Mouse (Mus musculus) bone marrow, adult 2 months (tissue): ENCODE data around the gene Amz2. TPM values are rescaled to one million over a fixed set of nuclear protein-coding genes. Genes with fewer than 3 reads are reported as not detected.

Source experiments
- H3K27ac ChIP-seq: fragments of 200-500 bp; 2 replicates; pipeline ENCODE4 v1.5.1; 2012; ENCODE audit warnings: low read depth, mild to moderate bottlenecking, control low read depth, inconsistent platforms, low read length; ENCODE audit not compliant: control insufficient read depth, poor library complexity, insufficient read depth
- H3K4me1 ChIP-seq: fragments of 200-500 bp; 2 replicates; pipeline ENCODE4 v1.6.1; 2011; ENCODE audit warnings: low read length; ENCODE audit not compliant: control insufficient read depth, insufficient read depth
- H3K4me3 ChIP-seq: fragments of 200-500 bp; replicated peaks from 2 replicates; pipeline ENCODE3; 2011; ENCODE audit warnings: mild to moderate bottlenecking, low read depth, low read length, control low read depth; ENCODE audit not compliant: control insufficient read depth
- CTCF ChIP-seq: fragments of 200-500 bp; IDR thresholded peaks from 2 replicates; pipeline ENCODE4 v1.5.1; 2011; ENCODE audit warnings: low read length, control low read depth; ENCODE audit not compliant: control insufficient read depth, insufficient read depth
- POLR2A ChIP-seq: fragments of 200-500 bp; IDR thresholded peaks from 2 replicates; pipeline ENCODE4 v1.6.1; 2011; ENCODE audit warnings: low read depth, mild to moderate bottlenecking, control low read depth, low read length, borderline replicate concordance; ENCODE audit not compliant: control insufficient read depth
- WGBS: fragments of 180-500 bp; shearing (Covaris S2); methylation state at CpG from one replicate; pipeline ENCODE4 v1.1.7; 2018; 5-methylcytosine and 5-hydroxymethylcytosine counted together
- polyA plus RNA-seq: library from polyadenylated mRNA; stranded (reverse); fragments of >200 nt; gene quantifications from 2 replicates; pipeline ENCODE4 v1.2.4, GENCODE M21; 2011; ENCODE audit warnings: low replicate concordance; ENCODE audit not compliant: missing spikeins, insufficient read depth, insufficient read length

Gene Amz2
- polyA plus RNA-seq, 1 experiment, result 19.3 TPM

DNA sequence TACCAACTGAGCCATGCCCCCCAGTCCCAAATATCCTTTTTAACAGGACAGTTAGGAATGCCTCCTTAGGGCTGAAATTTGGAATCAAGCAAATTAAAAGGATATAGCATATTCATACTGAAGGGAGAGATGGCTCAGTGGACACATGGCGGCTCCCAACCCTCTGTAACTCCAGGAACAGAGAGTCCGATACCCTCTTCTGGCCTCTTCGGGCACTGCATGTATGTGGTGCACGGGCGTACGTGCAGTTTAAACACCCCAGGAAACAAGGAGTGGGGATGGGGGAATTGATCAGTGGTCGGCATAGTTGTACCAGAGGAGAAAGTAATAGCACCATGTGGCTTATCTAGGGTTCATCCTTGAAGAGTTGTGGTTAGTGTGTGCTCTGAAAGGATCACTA lies 18.9 kb downstream of the Amz2 start:
- 50% methylated on average over 7 of the region's 7 CpGs for WGBS
- H3K27ac ChIP-seq, result no peak overlapping the region

DNA sequence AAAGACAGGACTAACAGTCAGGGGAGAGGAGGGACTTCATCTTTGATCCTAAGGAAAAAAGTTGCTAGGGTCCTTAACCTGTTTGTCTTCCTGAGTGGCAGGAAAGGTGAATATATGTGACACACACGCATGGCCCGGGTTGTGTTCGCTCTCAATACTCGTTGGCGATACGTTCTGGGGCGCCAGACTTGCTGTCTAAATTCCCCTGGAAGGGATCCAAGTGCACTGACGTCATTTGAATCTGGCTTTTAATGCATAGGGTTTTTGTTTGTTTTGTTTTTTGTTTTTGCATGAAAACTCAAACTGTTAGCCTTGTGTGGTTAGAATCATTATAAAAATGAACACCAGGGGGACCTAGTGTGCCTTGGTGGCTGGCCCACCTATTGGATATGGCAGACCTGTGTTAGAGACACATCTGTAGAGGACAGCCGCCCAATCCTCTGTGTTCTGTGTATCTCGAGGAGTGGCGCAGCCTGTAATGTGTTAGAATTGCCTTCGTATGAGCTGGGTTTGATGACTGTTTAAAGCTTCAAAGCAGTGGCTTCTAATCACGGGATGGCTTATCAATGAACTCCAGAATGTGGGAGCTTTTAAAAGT lies 19.8 kb downstream of the Amz2 start:
- Histone ChIP-seq H3K4me1 (no peaks in the 10 kb centered on the region; the same call in 1 of the 2 replicates), H3K4me3 (no peak overlapping the region), H3K27ac (no peak overlapping the region)
- peak; percentile 81 for TF ChIP-seq CTCF
- TF ChIP-seq POLR2A, result no peak
- WGBS, result 47% methylated on average over 13 of the region's 13 CpGs

More for the DNA sequence above, 18.9 kb downstream of the Amz2 start:
- Histone ChIP-seq H3K4me1 (no peaks in the 10 kb centered on the region; the same call in 1 of the 2 replicates), H3K4me3 (no peak overlapping the region)
- no peak for TF ChIP-seq POLR2A
- TF ChIP-seq CTCF, result peak; percentile 42; the same call in 1 of the 2 replicates

DNA sequence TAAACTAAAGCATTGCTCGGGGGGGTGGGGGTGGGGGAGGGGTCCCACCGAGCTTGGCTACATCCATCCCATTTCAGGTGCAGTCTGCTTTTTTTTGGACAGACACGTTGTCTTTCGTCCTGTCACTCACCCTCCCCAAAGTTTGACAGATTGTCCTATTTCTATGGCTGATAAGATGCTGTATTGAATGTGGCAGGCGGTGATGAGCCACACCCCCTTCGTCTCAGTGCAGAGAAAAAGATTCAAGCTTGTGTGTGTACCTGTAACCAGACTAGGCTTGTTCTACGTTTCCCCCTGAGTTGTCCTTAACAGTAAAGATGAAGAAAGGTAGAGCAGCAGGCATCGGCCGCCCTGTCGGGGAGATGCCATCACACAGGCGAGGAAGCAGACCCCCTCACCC lies 25.4 kb downstream of the Amz2 start:
- WGBS, result 67% methylated on average over 11 of the region's 11 CpGs
- Histone ChIP-seq H3K27ac (no peak overlapping the region), H3K4me1 (no peaks in the 10 kb centered on the region), H3K4me3 (no peak overlapping the region)
- no peak for TF ChIP-seq POLR2A
- no peak for TF ChIP-seq CTCF

GRCm38 (mm10) chr11:109456261-109456660 lies 30.5 kb downstream of the Amz2 start:
- TF ChIP-seq POLR2A (no peak), CTCF (no peak)
- H3K4me3 ChIP-seq, result no peak overlapping the region
- no peak overlapping the region for H3K27ac ChIP-seq
- WGBS, result 93% methylated on average over 5 of the region's 5 CpGs
- no peaks in the 10 kb centered on the region for H3K4me1 ChIP-seq

GRCm38 (mm10) chr11:109458165-109458564 lies 32.4 kb downstream of the Amz2 start:
- no peak for TF ChIP-seq POLR2A
- no peak for TF ChIP-seq CTCF
- WGBS, result 97% methylated on average over 11 of the region's 11 CpGs
- Histone ChIP-seq H3K4me3 (no peak overlapping the region), H3K4me1 (no peaks in the 10 kb centered on the region), H3K27ac (no peak overlapping the region)

DNA sequence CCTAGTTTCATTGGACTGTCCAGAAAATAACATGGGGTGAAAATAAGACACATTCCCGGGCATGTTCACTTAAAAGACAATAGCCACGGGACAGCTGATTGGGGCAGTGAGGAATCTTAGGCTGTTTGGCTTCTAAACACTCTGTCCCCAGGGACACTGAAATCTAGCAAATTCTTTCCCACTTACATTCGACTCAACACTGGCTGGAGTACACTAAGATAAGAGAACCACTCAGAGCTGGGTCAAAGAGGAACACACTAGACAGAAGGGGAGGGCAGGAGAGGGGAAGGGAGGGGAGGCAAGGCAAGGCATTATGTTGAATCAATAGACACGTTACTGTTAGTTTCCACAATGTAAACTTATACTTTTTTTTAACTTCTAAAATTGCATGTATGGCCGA lies 34.8 kb downstream of the Amz2 start:
- no peaks in the 10 kb centered on the region for H3K4me1 ChIP-seq
- no peak overlapping the region for H3K4me3 ChIP-seq
- TF ChIP-seq POLR2A (no peak), CTCF (no peak)
- no peak overlapping the region for H3K27ac ChIP-seq
- WGBS, result 64% methylated on average over 5 of the region's 5 CpGs

DNA sequence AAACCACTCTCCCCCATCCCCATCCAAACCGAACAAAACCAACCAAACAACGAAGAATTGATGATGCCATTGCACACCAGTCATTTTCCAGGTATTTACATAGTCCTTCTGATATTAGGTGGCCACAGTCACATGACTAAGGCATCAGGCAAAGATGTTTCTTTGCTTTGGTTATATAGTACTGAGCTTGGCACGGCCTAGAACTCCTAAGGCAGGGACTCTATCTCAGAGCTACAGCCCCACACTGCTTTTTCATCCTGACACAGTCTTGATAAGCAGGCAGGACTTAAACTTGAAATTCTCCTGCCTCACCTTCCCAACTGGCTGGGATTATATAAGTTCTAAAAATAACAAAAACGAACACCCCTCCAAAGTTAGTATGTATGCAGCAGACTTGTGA lies 39.3 kb downstream of the Amz2 start:
- no peak overlapping the region for H3K4me3 ChIP-seq
- WGBS, result 72% methylated on average over 4 of the region's 4 CpGs
- TF ChIP-seq CTCF (no peak), POLR2A (no peak)
- H3K4me1 ChIP-seq, result peaks cover 4% of the 10 kb centered on the region
- H3K27ac ChIP-seq, result no peak overlapping the region

- peaks cover 4% of the 10 kb centered on the region for H3K4me1 ChIP-seq
- H3K27ac ChIP-seq, result no peak overlapping the region
- WGBS, result 87% methylated on average over 8 of the region's 8 CpGs
- TF ChIP-seq POLR2A, result no peak
- TF ChIP-seq CTCF, result no peak
- no peak overlapping the region for H3K4me3 ChIP-seq
Measured at GRCm38 (mm10) chr11:109466987-109467386, 41.2 kb downstream of the Amz2 start.

DNA sequence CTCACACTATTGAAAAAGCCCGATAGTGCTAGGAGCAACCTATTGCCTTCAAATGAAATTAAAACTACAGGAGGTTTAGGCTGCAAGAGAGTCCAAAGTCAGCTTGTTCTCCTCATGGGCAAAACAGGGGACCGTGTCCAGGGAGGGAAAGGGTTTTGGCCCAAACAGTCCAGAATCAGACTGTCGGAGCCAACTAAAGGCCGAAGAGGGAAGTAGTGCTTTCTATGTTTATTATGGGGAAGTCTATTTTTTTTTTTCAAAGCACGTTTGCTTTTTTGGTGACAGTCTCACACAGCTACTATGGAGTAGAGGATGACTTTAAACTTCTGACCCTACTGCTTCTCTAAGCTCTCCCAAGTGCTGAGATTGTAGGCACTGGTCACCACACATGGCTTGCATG lies 42.4 kb downstream of the Amz2 start:
- WGBS, result 21% methylated on average over 5 of the region's 5 CpGs
- TF ChIP-seq CTCF, result no peak
- no peak for TF ChIP-seq POLR2A
- H3K4me1 ChIP-seq, result peaks cover 4% of the 10 kb centered on the region
- no peak overlapping the region for H3K4me3 ChIP-seq
- H3K27ac ChIP-seq, result no peak overlapping the region
